Mouse (Mus musculus) C2C12 (cell line): ENCODE data around the gene Vill. TPM values are rescaled to one million over a fixed set of nuclear protein-coding genes. Genes with fewer than 3 reads are reported as not detected.

Experiments used
- H3K27me3 ChIP-seq: one replicate; pipeline ENCODE4 v1.6.1; 2011; ENCODE audit not compliant: control insufficient read depth, insufficient read depth, insufficient read length
- H3K36me3 ChIP-seq: one replicate; pipeline ENCODE4 v1.6.1; 2011; ENCODE audit not compliant: control insufficient read depth, insufficient read depth
- H3K4me3 ChIP-seq: one replicate; pipeline ENCODE4 v1.5.1; 2011; ENCODE audit warnings: mild to moderate bottlenecking, control low read depth; ENCODE audit not compliant: poor library complexity, insufficient read depth, severe bottlenecking
- H3K79me2 ChIP-seq: one replicate; pipeline ENCODE4 v1.6.1; 2011; ENCODE audit not compliant: control insufficient read depth, insufficient read depth
- H3K79me3 ChIP-seq: one replicate; pipeline ENCODE4 v1.6.1; 2011; ENCODE audit warnings: low read depth, control low read depth
- H3ac ChIP-seq: one replicate; pipeline ENCODE3; 2011; ENCODE audit warnings: low read depth; ENCODE audit not compliant: control insufficient read depth, insufficient read length
- CEBPB ChIP-seq: IDR thresholded peaks from one replicate; pipeline ENCODE4 v1.6.1; 2011; ENCODE audit warnings: low read depth, mild to moderate bottlenecking, control low read depth, moderate library complexity
- CTCF ChIP-seq: IDR thresholded peaks from one replicate; pipeline ENCODE4 v1.5.1; 2011; ENCODE audit not compliant: control insufficient read depth, insufficient read depth, insufficient read length
- FOSL1 ChIP-seq: IDR thresholded peaks from one replicate; pipeline ENCODE4 v1.8.0; 2011; ENCODE audit warnings: mild to moderate bottlenecking, low read length; ENCODE audit not compliant: poor library complexity, insufficient read depth, severe bottlenecking
- MAX ChIP-seq: IDR thresholded peaks from one replicate; pipeline ENCODE4 v1.6.1; 2011; ENCODE audit warnings: mild to moderate bottlenecking, control low read depth
- MYOD1 ChIP-seq: IDR thresholded peaks from one replicate; pipeline ENCODE4 v1.6.1; 2011; ENCODE audit warnings: low read depth; ENCODE audit not compliant: control insufficient read depth, insufficient read length
- MYOG ChIP-seq: IDR thresholded peaks from one replicate; pipeline ENCODE4 v1.6.1; 2011; ENCODE audit not compliant: control insufficient read depth, insufficient read length; ENCODE audit errors: extremely low read depth
- USF1 ChIP-seq: IDR thresholded peaks from one replicate; pipeline ENCODE4 v1.6.1; 2011; ENCODE audit warnings: low read depth, mild to moderate bottlenecking, control low read depth, moderate library complexity
- polyA plus RNA-seq: library from polyadenylated mRNA; unstranded; fragments of >200 nt; fragmentation: generic; extraction: Trizol; gene quantifications from one replicate; pipeline ENCODE4 v1.2.1, GENCODE M21; 2012; ENCODE audit warnings: missing spikeins

The Vill gene
- polyA plus RNA-seq, 1 experiment = 0.96 TPM

GRCm38 (mm10) chr9:119028226-119029195 is 24.1 kb upstream of the Vill start:
- H3K36me3 ChIP-seq = no peaks in the 10 kb centered on the region
- no peak for TF ChIP-seq FOSL1
- no peak for TF ChIP-seq CTCF
- no peak for TF ChIP-seq MAX
- TF ChIP-seq MYOD1 = no peak
- no peak for TF ChIP-seq USF1
- TF ChIP-seq CEBPB = no peak
- TF ChIP-seq MYOG = no peak
- H3K79me3 ChIP-seq = no peaks in the 10 kb centered on the region
- no peaks in the 10 kb centered on the region for H3K27me3 ChIP-seq
- no peak overlapping the region for H3K4me3 ChIP-seq
- H3ac ChIP-seq = no peak overlapping the region
- H3K79me2 ChIP-seq = no peaks in the 10 kb centered on the region

DNA sequence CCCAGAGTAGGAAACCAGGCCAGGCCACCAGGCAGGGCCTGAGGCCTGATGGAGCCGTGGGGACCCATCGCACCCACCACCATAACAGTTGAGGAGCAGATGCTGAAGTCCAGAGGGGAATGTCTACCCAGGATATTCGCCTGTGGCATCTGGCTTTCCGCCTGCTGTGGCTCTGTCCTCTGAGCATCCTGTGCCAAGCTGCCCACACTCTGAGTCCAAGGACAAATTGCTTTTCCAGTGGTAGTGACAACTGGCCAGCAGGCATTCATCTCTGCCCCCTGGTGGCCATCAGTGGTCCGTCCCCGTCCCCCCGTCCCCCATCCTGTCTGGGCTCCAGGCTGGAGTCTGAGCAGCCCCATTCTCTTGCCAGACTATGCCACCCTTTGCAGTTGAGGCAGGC is 23.0 kb upstream of the Vill start:
- H3ac ChIP-seq = no peak overlapping the region
- H3K79me2 ChIP-seq = no peaks in the 10 kb centered on the region
- H3K79me3 ChIP-seq = no peaks in the 10 kb centered on the region
- TF ChIP-seq MAX (no peak), CTCF (peak; percentile 80)
- no peaks in the 10 kb centered on the region for H3K36me3 ChIP-seq
- no peak overlapping the region for H3K4me3 ChIP-seq
- no peaks in the 10 kb centered on the region for H3K27me3 ChIP-seq

GRCm38 (mm10) chr9:119031038-119031437 is 21.5 kb upstream of the Vill start:
- no peak overlapping the region for H3ac ChIP-seq
- no peaks in the 10 kb centered on the region for H3K79me2 ChIP-seq
- TF ChIP-seq USF1 (no peak), CEBPB (no peak), CTCF (no peak), MYOG (no peak), MYOD1 (no peak), MAX (no peak), FOSL1 (no peak)
- H3K27me3 ChIP-seq = no peaks in the 10 kb centered on the region
- no peak overlapping the region for H3K4me3 ChIP-seq
- H3K36me3 ChIP-seq = peaks cover 3% of the 10 kb centered on the region
- H3K79me3 ChIP-seq = no peaks in the 10 kb centered on the region

- Histone ChIP-seq H3K79me3 (no peaks in the 10 kb centered on the region), H3K4me3 (no peak overlapping the region), H3K27me3 (no peaks in the 10 kb centered on the region), H3ac (no peak overlapping the region), H3K79me2 (no peaks in the 10 kb centered on the region), H3K36me3 (peaks cover 3% of the 10 kb centered on the region)
- TF ChIP-seq MAX = no peak
- TF ChIP-seq USF1 = no peak
- no peak for TF ChIP-seq MYOG
- TF ChIP-seq MYOD1 = no peak
- TF ChIP-seq CEBPB = no peak
- TF ChIP-seq CTCF = no peak
- TF ChIP-seq FOSL1 = no peak
These were observed 20.8 kb upstream of the Vill start for GRCm38 (mm10) chr9:119031772-119032171.

DNA sequence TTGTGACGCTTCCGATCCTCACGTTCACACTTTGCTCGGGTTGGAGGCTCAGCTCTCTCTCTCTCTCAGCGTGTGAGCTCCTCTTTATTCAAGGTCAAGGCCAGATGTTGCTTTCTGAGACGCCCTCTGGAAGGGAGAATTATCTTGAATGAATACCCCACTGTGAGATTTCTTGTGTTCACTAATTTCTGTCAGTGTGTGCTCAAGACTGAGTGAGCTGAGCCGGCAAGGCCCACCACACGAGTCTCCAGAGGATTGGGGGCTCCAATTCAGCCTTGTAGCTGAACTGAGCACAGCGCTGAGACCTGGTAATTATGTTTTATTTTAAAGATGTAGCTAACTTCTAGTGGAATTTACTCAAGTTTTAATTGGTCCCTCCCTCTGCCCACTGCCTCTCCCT is 20.0 kb upstream of the Vill start:
- TF ChIP-seq FOSL1 (no peak), CEBPB (no peak), MYOD1 (no peak), CTCF (no peak), MAX (no peak), MYOG (no peak), USF1 (no peak)
- Histone ChIP-seq H3K27me3 (no peaks in the 10 kb centered on the region), H3ac (no peak overlapping the region), H3K4me3 (no peak overlapping the region), H3K79me3 (no peaks in the 10 kb centered on the region), H3K79me2 (no peaks in the 10 kb centered on the region), H3K36me3 (peaks cover 3% of the 10 kb centered on the region)
